Mouse (Mus musculus): Measurements from ENCODE around the gene Rbks. TPM values are rescaled to one million over a fixed set of nuclear protein-coding genes. Genes with fewer than 3 reads are reported as not detected.

The Rbks gene
- polyA plus RNA-seq, 1 experiment from 2014 or later, result 2.4 TPM

DNA sequence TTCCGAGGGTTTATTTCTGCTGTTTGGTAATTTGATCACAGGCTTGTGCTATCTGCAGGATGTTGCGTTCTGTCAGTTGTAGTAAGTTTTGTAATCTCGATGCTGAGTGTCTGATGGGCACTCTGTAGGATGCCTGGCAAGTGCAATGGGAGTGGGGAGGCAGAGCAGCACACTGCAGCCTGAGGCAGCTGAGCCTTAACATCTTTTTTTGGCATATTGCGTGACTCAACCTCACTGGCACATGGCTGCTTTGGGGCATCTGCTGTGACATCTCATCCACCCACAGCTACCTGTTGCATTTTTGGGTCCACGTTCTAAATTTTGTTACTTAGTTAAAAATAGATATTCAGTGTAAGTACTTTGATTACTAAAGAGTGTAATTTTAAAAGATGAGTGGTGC lies 7.5 kb upstream of the Rbks start:
- H3K4me3 ChIP-seq, result no peak overlapping the region
- H3K9ac ChIP-seq (replicated peaks), result no peak overlapping the region
- no peaks in the 10 kb centered on the region for H3K27me3 ChIP-seq
- peaks cover 11% of the 10 kb centered on the region; the same call in 1 of the 2 replicates for H3K36me3 ChIP-seq
- WGBS, result 91% methylated on average over 5 of the region's 5 CpGs
- H3K4me1 ChIP-seq, result no peaks in the 10 kb centered on the region
- no peak for ATAC-seq (ENCODE audit: low FRiP score, low read depth)
- no peak overlapping the region for H3K27ac ChIP-seq (replicated peaks)
- no peak overlapping the region for H3K4me2 ChIP-seq (replicated peaks)
- no peaks in the 10 kb centered on the region for H3K9me3 ChIP-seq

DNA sequence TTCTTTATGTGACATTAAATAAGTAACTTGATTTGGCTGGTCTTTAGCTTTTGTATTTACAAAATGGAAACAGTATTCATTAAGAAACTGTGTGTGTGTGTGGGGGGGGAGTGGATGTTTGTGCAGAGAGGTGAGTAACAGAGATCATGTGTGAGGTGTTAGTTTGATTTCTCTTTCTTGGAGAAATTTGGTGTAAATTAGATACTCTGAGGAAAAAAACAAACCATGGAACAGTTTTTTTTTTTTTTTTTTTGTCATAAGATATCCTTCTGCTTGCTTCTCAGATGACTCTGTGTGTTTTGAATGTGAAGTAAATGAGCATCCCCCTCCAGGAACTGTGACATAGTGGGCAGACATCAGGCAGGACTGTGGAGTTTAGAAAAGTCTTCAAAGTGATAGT lies 2.0 kb upstream of the Rbks start:
- Histone ChIP-seq H3K9ac (replicated peaks) (no peak overlapping the region), H3K9me3 (no peaks in the 10 kb centered on the region), H3K4me3 (no peak overlapping the region), H3K4me2 (replicated peaks) (no peak overlapping the region), H3K4me1 (peaks cover 5% of the 10 kb centered on the region), H3K27me3 (no peaks in the 10 kb centered on the region), H3K36me3 (peaks cover 5% of the 10 kb centered on the region; the same call in 1 of the 2 replicates), H3K27ac (replicated peaks) (no peak overlapping the region)
- no peak for ATAC-seq (ENCODE audit: low FRiP score, low read depth)

DNA sequence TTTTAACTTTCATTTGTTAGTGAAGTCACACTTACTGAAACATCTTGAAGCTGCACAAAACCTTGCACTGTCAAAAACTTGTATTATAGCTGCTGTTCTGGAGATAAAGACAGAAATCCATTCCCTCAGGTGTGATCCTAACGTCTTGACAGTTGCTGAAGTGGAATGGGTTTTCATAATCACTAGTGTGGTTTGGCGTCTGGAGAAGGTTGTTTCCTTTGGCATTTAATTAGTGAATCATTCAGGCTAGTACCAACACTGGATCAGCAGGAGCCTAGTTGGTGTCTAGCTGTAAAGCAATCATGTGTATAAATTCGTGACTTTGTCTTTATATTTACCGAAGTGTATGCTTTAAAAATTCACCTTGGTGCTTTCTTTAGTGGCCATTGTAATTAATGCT lies 1.5 kb upstream of the Rbks start:
- no peak overlapping the region for H3K9ac ChIP-seq (replicated peaks)
- ATAC-seq (ENCODE audit: low FRiP score, low read depth), result no peak
- no peak overlapping the region for H3K27ac ChIP-seq (replicated peaks)
- no peaks in the 10 kb centered on the region for H3K9me3 ChIP-seq
- H3K27me3 ChIP-seq, result no peaks in the 10 kb centered on the region
- H3K36me3 ChIP-seq, result peaks cover 5% of the 10 kb centered on the region; the same call in 1 of the 2 replicates
- H3K4me1 ChIP-seq, result peaks cover 5% of the 10 kb centered on the region
- WGBS, result 57% methylated on average over 4 of the region's 4 CpGs
- no peak overlapping the region for H3K4me3 ChIP-seq
- H3K4me2 ChIP-seq (replicated peaks), result peak overlapping the region; percentile 72; the same call in 1 of the 2 replicates

DNA sequence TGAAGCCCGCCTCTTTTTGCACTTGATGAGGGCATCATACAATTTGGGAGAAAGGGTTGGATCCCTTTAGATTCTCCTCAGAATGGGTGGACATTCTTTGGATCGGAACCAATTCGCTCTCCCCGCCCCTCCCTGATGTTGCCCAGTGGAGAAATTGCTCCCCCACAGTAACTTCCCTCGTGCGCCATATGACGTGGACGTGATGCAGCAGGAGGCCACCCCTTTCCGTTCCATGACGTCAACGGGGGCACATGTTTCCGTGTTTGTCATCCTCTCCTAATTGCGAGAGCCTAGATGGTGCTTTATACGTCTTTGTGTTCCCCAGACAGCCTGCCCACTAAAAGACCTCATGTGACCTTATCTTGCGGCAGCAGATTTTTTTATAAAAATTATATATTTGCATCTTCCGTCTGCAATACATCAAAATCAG lies 885 bp upstream of the Rbks start:
- Histone ChIP-seq H3K27ac (replicated peaks) (peak overlapping the region; percentile 84), H3K4me1 (peaks cover 5% of the 10 kb centered on the region), H3K4me3 (peak overlapping the region; percentile 83), H3K27me3 (no peaks in the 10 kb centered on the region), H3K4me2 (replicated peaks) (peak overlapping the region; percentile 72), H3K9me3 (no peaks in the 10 kb centered on the region), H3K9ac (replicated peaks) (peak overlapping the region; percentile 85), H3K36me3 (peaks cover 5% of the 10 kb centered on the region; the same call in 1 of the 2 replicates)
- 5% methylated on average over 16 of the region's 16 CpGs for WGBS
- peak; percentile 75 for ATAC-seq (ENCODE audit: low FRiP score, low read depth)

DNA sequence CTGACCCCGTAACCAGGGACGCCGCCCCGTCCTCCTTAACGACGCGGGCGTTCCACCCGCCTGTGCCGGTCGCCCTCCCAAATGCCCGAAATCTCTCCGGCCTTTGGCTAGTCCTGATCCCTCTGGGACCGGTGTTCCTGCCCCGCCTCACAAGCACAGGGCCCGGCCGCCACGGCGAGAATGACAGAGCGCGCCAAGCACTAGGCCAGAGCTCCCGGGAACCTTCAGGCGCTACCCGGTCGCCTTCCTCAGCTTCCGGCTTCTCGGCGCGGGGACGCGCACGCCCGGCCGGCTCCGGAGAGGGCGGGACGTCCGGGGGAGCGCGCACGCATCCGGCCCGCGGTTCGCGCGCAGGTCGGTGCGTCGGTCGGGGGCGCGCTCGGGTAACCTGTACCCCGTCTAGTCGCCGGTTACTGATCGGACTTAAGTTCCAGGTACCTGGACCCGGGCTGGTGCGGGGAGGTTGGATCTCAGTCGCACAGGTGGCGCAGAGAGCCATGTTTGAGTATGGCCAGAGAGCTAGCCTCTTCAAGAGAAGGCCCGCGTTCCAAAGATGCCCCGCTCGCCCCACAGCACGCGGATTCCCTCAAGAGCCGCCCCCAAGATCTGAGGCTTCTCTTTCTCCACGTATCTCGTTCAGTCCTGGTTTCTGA lies 343 bp upstream of the Rbks start, which contains the start of gene Babam2:
Gene Babam2 (plus strand): TSS at position 41 of the 653 bp plus-strand sequence.
- under 1% methylated on average over 70 of the region's 71 CpGs for WGBS
- H3K27ac ChIP-seq (replicated peaks), result peak within 1 kb of the TSS; percentile 84
- H3K4me3 ChIP-seq, result peak within 1 kb of the TSS; percentile 83

DNA sequence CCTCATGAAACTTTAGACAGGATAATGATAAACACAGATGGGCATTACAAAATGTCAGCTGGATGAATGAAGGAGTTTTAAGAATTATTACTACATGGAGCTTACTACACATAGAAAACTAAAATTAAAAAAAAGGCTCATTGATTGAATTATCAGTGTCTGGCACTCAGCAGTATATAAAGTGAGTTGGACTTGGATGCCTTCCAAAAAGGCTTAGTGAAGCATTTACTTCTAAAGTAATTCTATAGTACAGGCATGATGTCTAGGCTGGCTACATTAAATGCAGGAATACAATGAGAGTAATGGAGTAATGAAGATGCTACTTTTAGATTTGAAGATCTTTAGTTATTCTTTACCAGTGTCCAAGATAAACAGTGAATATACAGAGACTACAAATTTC lies 4.2 kb downstream of the Rbks start:
- no peak for ATAC-seq (ENCODE audit: low FRiP score, low read depth)
- Histone ChIP-seq H3K27me3 (no peaks in the 10 kb centered on the region), H3K27ac (replicated peaks) (no peak overlapping the region), H3K9me3 (no peaks in the 10 kb centered on the region), H3K36me3 (no peaks in the 10 kb centered on the region), H3K4me1 (peaks cover 5% of the 10 kb centered on the region), H3K9ac (replicated peaks) (no peak overlapping the region), H3K4me3 (no peak overlapping the region), H3K4me2 (replicated peaks) (no peak overlapping the region)

More for the DNA sequence above, 343 bp upstream of the Rbks start, which contains the start of gene Babam2:
- peaks cover 5% of the 10 kb centered on the region; the same call in 1 of the 2 replicates for H3K36me3 ChIP-seq
- H3K9ac ChIP-seq (replicated peaks), result peak within 1 kb of the TSS; percentile 85
- no peaks in the 10 kb centered on the region for H3K9me3 ChIP-seq
- peak within 1 kb of the TSS; percentile 72 for H3K4me2 ChIP-seq (replicated peaks)
- peaks cover 5% of the 10 kb centered on the region for H3K4me1 ChIP-seq
- ATAC-seq (ENCODE audit: low FRiP score, low read depth), result peak; percentile 92
- no peaks in the 10 kb centered on the region for H3K27me3 ChIP-seq

DNA sequence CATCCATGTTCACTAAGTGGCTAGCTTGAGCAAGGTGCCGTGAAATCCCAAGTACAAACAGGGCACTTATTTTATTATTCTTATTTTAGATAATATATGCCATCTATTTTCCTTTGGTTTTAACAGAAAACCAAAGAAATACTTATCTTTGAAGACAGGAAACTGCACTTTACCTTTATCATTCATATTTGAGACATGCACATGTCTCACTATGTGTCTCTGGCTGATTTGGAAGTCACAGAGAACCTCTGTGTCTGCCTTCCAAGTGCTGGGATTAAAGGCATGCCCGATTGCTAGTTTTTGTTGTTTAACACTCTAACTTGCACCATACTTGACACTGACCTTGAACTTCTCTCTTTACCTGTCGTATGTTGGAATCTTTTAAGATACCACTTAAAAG lies 9.5 kb downstream of the Rbks start:
- no peaks in the 10 kb centered on the region for H3K36me3 ChIP-seq

DNA sequence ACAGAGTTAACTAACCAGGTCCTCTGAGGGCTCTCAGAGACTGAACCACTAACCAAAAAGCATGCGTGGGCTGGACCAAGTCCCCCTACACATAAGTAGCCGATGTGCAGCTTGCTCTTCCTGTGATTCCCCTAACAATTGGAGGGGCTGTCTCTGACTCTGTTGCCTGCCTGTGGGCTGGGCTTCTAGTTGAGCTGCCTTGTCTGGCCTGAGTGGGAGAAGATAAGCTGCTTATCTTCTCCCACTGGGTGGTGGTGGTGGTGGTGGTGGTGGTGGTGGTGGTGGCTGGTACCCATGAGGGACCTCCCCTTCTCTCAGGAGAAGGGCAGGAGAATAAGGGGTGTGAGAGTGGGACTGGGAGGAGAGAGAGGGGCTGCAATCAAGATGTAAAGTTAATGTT lies 11.4 kb downstream of the Rbks start:
- Histone ChIP-seq H3K4me2 (replicated peaks) (no peak overlapping the region), H3K9me3 (no peaks in the 10 kb centered on the region), H3K36me3 (no peaks in the 10 kb centered on the region), H3K9ac (replicated peaks) (no peak overlapping the region), H3K4me1 (no peaks in the 10 kb centered on the region), H3K27ac (replicated peaks) (no peak overlapping the region), H3K27me3 (no peaks in the 10 kb centered on the region), H3K4me3 (no peak overlapping the region)
- WGBS, result 37% methylated on average over 2 of the region's 2 CpGs
- no peak for ATAC-seq (ENCODE audit: low FRiP score, low read depth)

More for the DNA sequence above, 9.5 kb downstream of the Rbks start:
- no peak overlapping the region for H3K27ac ChIP-seq (replicated peaks)
- WGBS, result 87% methylated on average over 3 of the region's 3 CpGs
- no peak for ATAC-seq (ENCODE audit: low FRiP score, low read depth)
- H3K4me1 ChIP-seq, result no peaks in the 10 kb centered on the region
- H3K4me2 ChIP-seq (replicated peaks), result no peak overlapping the region
- no peak overlapping the region for H3K4me3 ChIP-seq
- no peak overlapping the region for H3K9ac ChIP-seq (replicated peaks)
- H3K9me3 ChIP-seq, result no peaks in the 10 kb centered on the region
- no peaks in the 10 kb centered on the region for H3K27me3 ChIP-seq

DNA sequence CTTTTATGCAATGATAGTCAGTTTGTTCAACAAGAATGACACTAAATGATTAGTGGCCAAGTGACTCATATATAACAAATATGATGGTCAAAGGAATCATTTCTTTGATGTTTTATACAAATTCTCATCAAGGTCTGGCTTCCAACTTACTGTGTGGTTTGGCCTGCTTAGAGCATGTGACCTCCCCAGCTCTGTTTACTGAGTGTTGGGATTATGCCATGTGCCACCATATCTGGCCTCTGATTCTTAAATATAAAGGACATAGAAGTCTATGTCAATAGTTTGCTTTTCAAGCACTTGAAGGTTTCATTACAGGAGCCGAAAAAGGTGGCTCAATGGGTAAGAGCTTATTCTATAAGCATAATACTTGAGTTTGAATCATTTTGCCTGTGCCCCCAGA lies 15.1 kb downstream of the Rbks start:
- Histone ChIP-seq H3K9ac (replicated peaks) (no peak overlapping the region), H3K27ac (replicated peaks) (no peak overlapping the region), H3K4me1 (no peaks in the 10 kb centered on the region), H3K4me2 (replicated peaks) (no peak overlapping the region), H3K27me3 (no peaks in the 10 kb centered on the region), H3K9me3 (no peaks in the 10 kb centered on the region), H3K36me3 (no peaks in the 10 kb centered on the region), H3K4me3 (no peak overlapping the region)
- ATAC-seq (ENCODE audit: low FRiP score, low read depth), result no peak
- 91% methylated on average over 1 of the region's 1 CpGs for WGBS

DNA sequence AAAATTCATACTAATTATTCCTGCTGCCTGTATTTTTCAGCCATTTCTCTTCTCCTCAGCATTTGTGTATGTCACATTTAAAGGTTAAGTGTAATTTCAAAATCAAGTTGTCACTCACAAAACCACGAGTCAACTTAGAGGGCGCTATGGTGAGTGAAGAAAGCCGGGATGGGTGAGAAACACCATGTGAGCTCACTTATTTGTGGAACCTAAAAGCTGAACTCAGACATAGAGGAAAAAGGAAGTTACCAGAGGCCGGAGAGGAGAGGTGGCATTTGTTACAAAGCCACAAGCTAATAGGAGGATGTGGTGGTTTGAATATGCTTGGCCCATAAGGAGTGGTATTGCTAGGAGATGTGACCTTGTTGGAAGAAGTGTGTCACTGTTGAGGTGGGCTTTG lies 17.2 kb downstream of the Rbks start:
- H3K27me3 ChIP-seq, result no peaks in the 10 kb centered on the region
- ATAC-seq (ENCODE audit: low FRiP score, low read depth), result no peak
- H3K9me3 ChIP-seq, result no peaks in the 10 kb centered on the region
- no peaks in the 10 kb centered on the region for H3K36me3 ChIP-seq
- no peak overlapping the region for H3K9ac ChIP-seq (replicated peaks)
- no peak overlapping the region for H3K4me2 ChIP-seq (replicated peaks)
- H3K27ac ChIP-seq (replicated peaks), result no peak overlapping the region
- WGBS, result 81% methylated on average over 4 of the region's 4 CpGs
- no peak overlapping the region for H3K4me3 ChIP-seq
- H3K4me1 ChIP-seq, result no peaks in the 10 kb centered on the region

DNA sequence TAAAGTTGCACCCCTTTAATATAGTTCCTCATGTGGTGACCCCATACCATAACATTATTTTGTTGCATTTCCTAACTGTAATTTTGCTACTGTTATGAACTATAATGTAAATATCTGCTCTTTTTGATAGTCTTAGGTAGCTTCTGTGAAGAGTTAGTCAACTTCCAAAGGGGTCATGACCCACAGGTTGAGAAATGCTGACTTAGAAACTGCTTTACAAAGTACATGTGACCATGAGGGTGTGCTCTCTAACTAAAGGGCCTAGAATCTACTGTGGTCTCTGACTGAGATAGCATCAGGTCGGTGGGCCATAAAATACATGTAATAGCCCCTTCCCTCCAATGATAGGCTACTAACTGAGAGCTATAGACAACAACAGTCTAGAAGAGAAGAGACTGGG lies 19.4 kb downstream of the Rbks start:
- WGBS, result 89% methylated on average over 1 of the region's 1 CpGs
- Histone ChIP-seq H3K36me3 (no peaks in the 10 kb centered on the region), H3K27me3 (no peaks in the 10 kb centered on the region), H3K27ac (replicated peaks) (no peak overlapping the region), H3K4me2 (replicated peaks) (no peak overlapping the region), H3K9me3 (no peaks in the 10 kb centered on the region), H3K4me3 (no peak overlapping the region), H3K9ac (replicated peaks) (no peak overlapping the region), H3K4me1 (no peaks in the 10 kb centered on the region)
- no peak for ATAC-seq (ENCODE audit: low FRiP score, low read depth)

DNA sequence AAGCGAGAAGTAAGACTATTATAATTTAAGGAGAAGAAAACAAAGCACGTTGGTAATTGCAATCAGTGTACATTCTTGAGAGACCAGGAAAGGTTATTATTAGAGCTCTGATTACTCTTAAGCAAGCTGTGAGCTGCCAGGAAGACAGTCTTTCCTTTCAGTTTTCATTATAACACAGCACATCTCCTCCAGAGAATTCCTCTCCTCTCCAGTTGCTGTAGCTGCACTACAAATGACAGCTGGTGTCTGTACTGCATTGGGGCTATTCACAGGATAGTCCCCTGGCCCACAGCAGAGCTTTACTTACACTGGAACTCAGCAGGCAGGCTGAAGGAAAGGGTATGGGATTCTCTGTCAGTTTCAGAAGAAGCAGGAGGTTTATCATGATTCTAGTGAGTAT lies 24.0 kb downstream of the Rbks start:
- Histone ChIP-seq H3K36me3 (no peaks in the 10 kb centered on the region), H3K9me3 (no peaks in the 10 kb centered on the region), H3K27me3 (no peaks in the 10 kb centered on the region), H3K4me3 (no peak overlapping the region), H3K9ac (replicated peaks) (no peak overlapping the region), H3K4me2 (replicated peaks) (no peak overlapping the region), H3K4me1 (no peaks in the 10 kb centered on the region), H3K27ac (replicated peaks) (no peak overlapping the region)
- 89% methylated on average over 2 of the region's 2 CpGs for WGBS
- no peak for ATAC-seq (ENCODE audit: low FRiP score, low read depth)

DNA sequence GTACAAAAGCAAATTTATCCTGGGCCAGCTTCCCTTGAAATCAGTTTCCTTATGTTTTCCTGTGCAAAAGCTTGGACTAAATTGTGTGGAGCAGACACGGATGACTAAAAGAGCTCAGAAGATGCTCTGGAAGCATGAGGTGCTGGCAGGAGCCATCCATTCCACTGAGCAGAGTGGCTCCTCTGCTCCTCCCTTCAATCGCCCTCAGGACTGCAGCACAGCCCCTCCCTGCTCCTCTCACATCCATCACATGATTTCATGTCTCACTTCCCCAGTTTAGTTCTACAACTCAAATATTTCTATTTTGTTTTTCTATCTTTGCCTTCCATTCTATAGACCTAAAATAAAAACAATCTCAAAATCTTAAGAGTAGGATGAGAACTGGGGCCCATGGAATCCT lies 26.3 kb downstream of the Rbks start:
- Histone ChIP-seq H3K9me3 (no peaks in the 10 kb centered on the region), H3K9ac (replicated peaks) (no peak overlapping the region), H3K4me1 (no peaks in the 10 kb centered on the region), H3K36me3 (no peaks in the 10 kb centered on the region), H3K27me3 (no peaks in the 10 kb centered on the region), H3K4me3 (no peak overlapping the region), H3K4me2 (replicated peaks) (no peak overlapping the region), H3K27ac (replicated peaks) (no peak overlapping the region)
- ATAC-seq (ENCODE audit: low FRiP score, low read depth), result no peak
- WGBS, result 86% methylated on average over 2 of the region's 2 CpGs
